Mouse (Mus musculus): ENCODE measurements around the gene Slco3a1.

Slco3a1 gene

DNA sequence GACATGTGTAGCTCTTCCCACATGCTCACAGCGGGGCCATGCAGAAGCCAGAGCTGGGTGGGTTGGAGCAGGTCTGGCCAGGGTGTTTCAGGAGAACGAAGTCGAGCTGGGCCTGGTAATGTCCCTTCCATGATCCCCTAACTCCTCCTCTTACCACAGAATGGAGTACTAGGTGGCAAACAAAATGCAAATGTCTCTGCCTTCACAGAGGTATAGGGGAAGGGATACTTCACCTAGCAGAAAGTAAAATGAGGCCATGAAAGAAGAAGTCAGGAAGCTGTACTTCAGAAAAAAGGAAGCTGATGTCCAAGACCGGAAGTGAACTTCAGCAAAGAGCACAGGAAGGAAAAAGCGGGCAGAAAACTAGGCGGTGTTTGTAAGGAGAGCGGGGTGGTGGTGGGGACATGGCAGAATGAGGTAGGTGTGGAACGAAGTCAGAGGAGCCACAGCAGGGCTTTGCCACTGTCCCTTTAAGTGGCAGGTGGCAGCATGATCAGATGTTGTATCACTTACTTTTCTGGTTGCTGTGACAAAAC, 214.1 kb downstream of the Slco3a1 start:
- ChIA-PET POLR2A (interaction anchor here in 1 of 4 experiments (1.1 kb wide), 1 partner anchor 9 kb away, joined by 3 read pairs; no protein-coding TSS in a partner anchor), CTCF (interaction anchor here in 3 of 4 experiments (0.6 to 1.5 kb wide), 4 partner anchors 26 to 686 kb away, joined by 3 to 5 read pairs (median 4); no protein-coding TSS in a partner anchor)

- POLR2A ChIA-PET: no interaction called here
- CTCF ChIA-PET: no interaction called here
Observed at GRCm38 (mm10) chr7:74337677-74338420, 216.7 kb downstream of the Slco3a1 start.

DNA sequence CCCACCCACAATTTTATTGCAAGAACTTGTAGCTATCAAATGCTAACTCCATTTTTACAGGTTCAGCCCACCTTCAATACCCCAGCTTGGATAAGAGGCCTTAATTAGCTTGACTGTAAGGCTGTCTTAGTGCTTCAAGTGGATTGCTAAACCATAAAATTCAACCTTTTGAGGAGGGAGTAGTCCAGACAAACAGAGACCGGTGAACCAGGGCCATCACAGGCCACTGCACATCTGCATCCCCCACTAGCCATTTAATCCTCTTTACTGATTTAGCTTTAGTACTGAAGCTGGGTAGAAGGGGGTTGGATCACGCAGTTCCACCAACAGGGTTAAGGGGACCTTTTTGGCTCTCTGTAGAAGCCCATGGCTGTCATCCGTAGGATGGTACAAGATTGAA, 222.3 kb downstream of the Slco3a1 start:
- ChIA-PET CTCF (no interaction called here), POLR2A (no interaction called here)

DNA sequence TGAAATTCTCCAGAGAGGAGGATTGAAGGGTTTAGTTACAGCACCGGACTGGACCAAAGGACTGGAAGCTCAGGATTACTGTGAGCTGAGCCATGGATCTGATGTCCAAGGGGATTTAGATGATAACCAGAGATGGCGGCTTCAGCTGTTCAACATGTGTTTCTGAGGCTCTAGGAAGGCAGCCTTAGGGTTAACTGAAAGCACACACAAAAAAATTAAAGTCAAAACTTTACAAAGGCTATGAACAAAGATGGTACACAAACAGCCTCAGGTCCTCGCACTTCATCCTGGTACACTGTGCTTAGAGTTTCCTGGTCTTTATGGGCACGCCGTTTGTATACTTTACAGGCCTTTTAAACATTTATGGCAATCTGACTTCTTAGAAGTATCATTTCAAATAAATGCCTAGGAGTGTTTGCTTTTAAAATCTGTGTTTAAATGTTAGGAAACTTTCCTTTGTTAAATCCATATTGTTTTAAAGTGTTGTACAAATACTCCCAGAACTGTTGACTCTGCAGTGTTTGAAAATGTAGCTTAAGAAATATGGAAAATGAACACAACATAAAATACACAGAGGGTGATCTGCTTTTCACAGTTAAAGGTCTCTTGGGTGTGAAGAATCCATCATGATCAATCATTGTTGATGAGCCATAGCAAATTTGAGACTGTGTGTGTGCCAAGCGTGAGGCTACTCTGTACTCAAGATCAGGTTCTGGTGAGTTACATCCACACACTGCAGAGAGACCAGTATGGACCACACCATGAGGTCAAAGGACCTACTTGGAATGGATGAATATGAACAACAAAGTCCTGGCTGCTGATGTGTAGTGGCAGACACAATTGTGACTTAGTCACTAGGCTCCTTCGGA, 223.5 kb downstream of the Slco3a1 start:
- ChIA-PET POLR2A (interaction anchor here in 2 of 4 experiments (0.6 kb wide), 3 partner anchors 419 to 1190 kb away, joined by 3 to 4 read pairs (median 3); no protein-coding TSS in a partner anchor), CTCF (no interaction called here)

- POLR2A ChIA-PET: interaction anchor here in 2 of 4 experiments (0.6 kb wide), 3 partner anchors 418 to 1189 kb away, joined by 3 to 4 read pairs (median 3); no protein-coding TSS in a partner anchor
- CTCF ChIA-PET: no interaction called here
Observed at GRCm38 (mm10) chr7:74330117-74330857, 224.3 kb downstream of the Slco3a1 start.

- CTCF ChIA-PET: interaction anchor here in 1 of 4 experiments (0.6 kb wide), 1 partner anchor 808 kb away, joined by 4 read pairs; no protein-coding TSS in a partner anchor
- POLR2A ChIA-PET: no interaction called here
Observed at GRCm38 (mm10) chr7:74329004-74329403, 225.6 kb downstream of the Slco3a1 start.

GRCm38 (mm10) chr7:74327716-74328115, 226.9 kb downstream of the Slco3a1 start:
- CTCF ChIA-PET: no interaction called here
- POLR2A ChIA-PET: no interaction called here

- ChIA-PET POLR2A (interaction anchor here in 2 of 4 experiments (0.6 to 0.7 kb wide), 2 partner anchors 296 to 955 kb away, joined by 3 to 5 read pairs; no protein-coding TSS in a partner anchor), CTCF (interaction anchor here in 1 of 4 experiments (0.6 kb wide), 3 partner anchors 247 to 905 kb away, joined by 3 to 13 read pairs (median 7); no protein-coding TSS in a partner anchor)
Observed at GRCm38 (mm10) chr7:74325052-74325451, 229.5 kb downstream of the Slco3a1 start.

GRCm38 (mm10) chr7:74323683-74324082, 230.9 kb downstream of the Slco3a1 start:
- ChIA-PET POLR2A (interaction anchor here in 1 of 4 experiments (0.5 kb wide), 1 partner anchor 1034 kb away, joined by 5 read pairs; no protein-coding TSS in a partner anchor), CTCF (no interaction called here)

DNA sequence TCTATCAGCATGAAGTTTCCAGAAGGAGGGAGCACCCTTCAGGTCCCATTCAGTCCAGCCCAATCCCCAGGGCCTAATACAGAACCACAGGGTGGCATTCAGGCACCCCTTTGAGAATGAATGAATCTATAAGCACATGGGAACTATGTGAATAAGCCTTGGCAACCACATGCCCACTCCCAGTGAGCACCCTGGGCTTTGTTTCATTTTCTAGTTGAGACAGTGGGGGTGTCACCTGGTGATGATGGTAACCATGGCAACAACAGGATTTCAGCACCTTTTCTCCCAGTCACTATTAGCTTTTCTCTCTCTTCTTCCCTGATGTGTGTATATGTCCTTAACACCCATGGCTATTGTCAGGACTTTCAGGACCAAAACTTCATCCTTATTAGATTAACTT, 231.4 kb downstream of the Slco3a1 start:
- POLR2A ChIA-PET: no interaction called here
- CTCF ChIA-PET: no interaction called here

GRCm38 (mm10) chr7:74320635-74321034, 233.9 kb downstream of the Slco3a1 start:
- ChIA-PET POLR2A (no interaction called here), CTCF (no interaction called here)

DNA sequence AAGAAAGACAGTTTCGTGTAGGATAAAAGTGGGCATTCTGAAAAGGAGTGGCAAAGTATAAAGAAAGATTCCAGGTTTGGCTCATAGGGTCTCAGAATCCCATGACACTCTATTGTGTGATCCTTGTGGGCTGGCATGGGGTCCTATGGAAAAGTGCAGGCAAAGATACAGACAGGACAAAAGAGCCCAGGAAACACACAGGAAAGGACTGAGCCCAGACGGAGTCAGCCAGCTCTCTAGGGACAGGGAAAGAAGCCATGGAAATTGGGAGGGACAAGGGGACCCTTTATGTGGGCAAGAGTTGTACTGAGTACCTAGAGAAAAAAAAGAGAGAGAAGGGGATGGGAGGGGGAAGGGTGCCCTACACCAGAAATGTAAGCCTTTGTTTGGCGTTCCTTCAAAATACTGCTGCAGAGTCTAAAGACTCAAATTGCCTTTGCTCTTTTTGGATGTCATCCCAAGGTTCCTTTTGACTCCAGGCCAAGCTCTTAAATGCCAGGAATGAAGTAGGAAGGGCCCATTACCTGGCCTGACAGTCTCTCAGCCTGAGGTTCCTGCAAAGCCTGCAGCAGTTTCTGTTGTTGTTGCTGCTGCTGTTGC, 238.6 kb downstream of the Slco3a1 start:
- ChIA-PET POLR2A (no interaction called here), CTCF (no interaction called here)

GRCm38 (mm10) chr7:74314276-74314675, 240.3 kb downstream of the Slco3a1 start:
- CTCF ChIA-PET: no interaction called here
- POLR2A ChIA-PET: no interaction called here

- CTCF ChIA-PET: no interaction called here
- POLR2A ChIA-PET: interaction anchor here in 1 of 4 experiments (0.6 kb wide), 1 partner anchor 629 kb away, joined by 7 read pairs; no protein-coding TSS in a partner anchor
Observed at GRCm38 (mm10) chr7:74313279-74314105, 241.1 kb downstream of the Slco3a1 start.

- CTCF ChIA-PET: interaction anchor here in 1 of 4 experiments (0.7 kb wide), 1 partner anchor 425 kb away, joined by 5 read pairs; no protein-coding TSS in a partner anchor
- POLR2A ChIA-PET: no interaction called here
Observed at GRCm38 (mm10) chr7:74311536-74311935, 243.0 kb downstream of the Slco3a1 start.

GRCm38 (mm10) chr7:74303611-74304300, 250.8 kb downstream of the Slco3a1 start:
- POLR2A ChIA-PET: no interaction called here
- CTCF ChIA-PET: no interaction called here

DNA sequence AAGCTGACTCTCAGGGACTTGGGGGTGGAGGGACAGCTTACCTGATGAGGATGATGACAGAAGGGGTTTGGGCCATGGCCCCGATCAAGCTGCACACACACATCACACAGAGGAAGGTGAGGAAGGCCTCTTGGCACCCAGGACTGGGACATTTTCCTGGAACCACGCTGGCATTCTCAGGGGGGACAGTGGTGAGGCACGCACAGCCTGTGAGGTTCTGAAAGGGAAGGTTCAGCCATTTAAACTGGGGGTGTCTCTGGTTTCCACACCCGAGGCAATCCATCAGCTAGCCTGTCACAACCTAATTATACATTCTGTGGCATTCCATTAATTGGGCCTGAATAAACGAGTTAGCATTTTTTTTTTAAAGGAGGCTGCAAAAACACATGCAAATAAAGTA, 251.5 kb downstream of the Slco3a1 start:
- ChIA-PET CTCF (no interaction called here), POLR2A (no interaction called here)

Measured in embryonic stem cell, embryonic (primary cell).